Mouse (Mus musculus): Measurements from ENCODE around the gene Txnrd1.

DNA sequence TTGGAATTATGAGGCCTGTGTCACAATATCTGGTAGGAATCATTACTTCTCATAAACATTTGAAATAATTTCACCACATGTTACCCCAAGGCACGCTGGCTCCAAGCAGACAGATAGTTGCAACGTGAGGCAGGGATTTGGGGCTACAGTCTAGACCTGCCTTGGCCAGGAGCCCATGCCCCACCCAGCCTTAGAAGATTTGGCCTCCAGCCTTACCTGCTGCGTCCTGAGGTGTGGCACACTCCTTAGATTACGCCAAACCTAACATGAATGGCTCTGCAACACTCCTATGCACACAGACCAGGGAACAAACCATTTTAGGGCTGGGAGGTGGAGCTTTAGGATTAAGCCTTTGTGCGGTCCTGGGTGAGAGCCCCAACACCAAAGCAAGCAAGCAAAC, 33.7 kb upstream of the Txnrd1 start:
- TF ChIP-seq GATA1 (IDR thresholded peaks at IDR 0.05; ENCODE audit: borderline replicate concordance, low read length) (no peak), FLI1 (IDR thresholded peaks at IDR 0.05; ENCODE audit: low read length) (no peak)

Data from megakaryocyte, embryonic 14.5 days (primary cell).